8 mouse cellular contexts compared by ENCODE assay signal in genomic region chr6:90988648-90989317, GRCm38 (mm10). TPM values are rescaled to one million over a fixed set of nuclear protein-coding genes. Genes with fewer than 3 reads are reported as not detected.
A peak's percentile ranks its signal among the peaks of the same experiment; 100 is the strongest.
DNase-seq lines count a peak whose midpoint lies in the region; ATAC-seq and TF ChIP-seq lines count a peak whose summit lies in the region.

Gene Iqsec1, minus strand, starts transcription at chr6:90988685.

- no peaks in the 10 kb centered on the region for H3K36me3 ChIP-seq in ES-Bruce4 (ENCODE audit: control insufficient read depth, insufficient read depth, low read length, poor library complexity, severe bottlenecking)
- no peaks in the 10 kb centered on the region for H3K36me3 ChIP-seq in forebrain, embryonic 14.5 days (ENCODE audit: control insufficient read depth, insufficient read depth, low read length)
- no peaks in the 10 kb centered on the region for H3K36me3 ChIP-seq in liver, embryonic 15.5 days (replicated peaks)
- H3K36me3 ChIP-seq in neural tube, embryonic 11.5 days (ENCODE audit: control insufficient read depth, insufficient read depth, low read length) = no peaks in the 10 kb centered on the region
- no peaks in the 10 kb centered on the region for H3K36me3 ChIP-seq in stomach, embryonic 16.5 days (ENCODE audit: control insufficient read depth, insufficient read depth, low read length)

- peak; percentile 32 for TF ChIP-seq CTCF in ES-Bruce4 (IDR thresholded peaks at IDR 0.05; ENCODE audit: low read depth, low read length)

- peak within 1 kb of the TSS; percentile 100 for H3K4me2 ChIP-seq in forebrain, embryonic 14.5 days (ENCODE audit: low read length)
- peak within 1 kb of the TSS; percentile 100 for H3K4me2 ChIP-seq in liver, embryonic 15.5 days
- peak within 1 kb of the TSS; percentile 99 for H3K4me2 ChIP-seq in neural tube, embryonic 11.5 days (ENCODE audit: low read depth)
- peak within 1 kb of the TSS; percentile 98 for H3K4me2 ChIP-seq in stomach, embryonic 16.5 days (ENCODE audit: low read depth, low read length)

- no peaks in the 10 kb centered on the region for H3K27me3 ChIP-seq in ES-Bruce4 (ENCODE audit: control insufficient read depth, insufficient read depth, low read length, poor library complexity, severe bottlenecking)
- no peaks in the 10 kb centered on the region; the same call in 1 of the 2 replicates for H3K27me3 ChIP-seq in forebrain, embryonic 14.5 days (replicated peaks; ENCODE audit: control insufficient read depth, insufficient read depth, low read length)
- peaks cover 47% of the 10 kb centered on the region for H3K27me3 ChIP-seq in liver, embryonic 15.5 days
- no peaks in the 10 kb centered on the region; the same call in 1 of the 2 replicates for H3K27me3 ChIP-seq in neural tube, embryonic 11.5 days (ENCODE audit: control insufficient read depth, insufficient read depth, low read length)
- H3K27me3 ChIP-seq in stomach, embryonic 16.5 days (ENCODE audit: control insufficient read depth, insufficient read depth, low read length) = no peaks in the 10 kb centered on the region

- TF ChIP-seq POLR2A in ES-Bruce4 (IDR thresholded peaks at IDR 0.05; ENCODE audit: insufficient read depth, low read length) = peak; percentile 12

- H3K27ac ChIP-seq in ES-Bruce4 (ENCODE audit: insufficient read depth, low read length) = no peak within 1 kb of the TSS
- no peak within 1 kb of the TSS; the same call in 1 of the 2 replicates for H3K27ac ChIP-seq in forebrain, embryonic 14.5 days (ENCODE audit: low read depth, low read length)
- H3K27ac ChIP-seq in liver, embryonic 15.5 days (replicated peaks) = peak within 1 kb of the TSS; percentile 82
- H3K27ac ChIP-seq in neural tube, embryonic 11.5 days (ENCODE audit: low read depth, low read length) = peak within 1 kb of the TSS; percentile 60
- H3K27ac ChIP-seq in stomach, embryonic 16.5 days (ENCODE audit: low read length) = peak within 1 kb of the TSS; percentile 70

- peak within 1 kb of the TSS; percentile 87 for H3K9ac ChIP-seq in ES-Bruce4 (ENCODE audit: low read depth, poor library complexity, severe bottlenecking)
- H3K9ac ChIP-seq in forebrain, embryonic 14.5 days (ENCODE audit: low read length) = peak within 1 kb of the TSS; percentile 72
- H3K9ac ChIP-seq in liver, embryonic 15.5 days = peak within 1 kb of the TSS; percentile 62
- H3K9ac ChIP-seq in neural tube, embryonic 11.5 days (ENCODE audit: low read length) = peak within 1 kb of the TSS; percentile 77
- H3K9ac ChIP-seq in stomach, embryonic 16.5 days (ENCODE audit: low read length) = peak within 1 kb of the TSS; percentile 88

- TF ChIP-seq EP300 in ES-Bruce4 (IDR thresholded peaks at IDR 0.05; ENCODE audit: insufficient read depth, low read depth, low read length) = no peak

- peak; percentile 32 for DNase-seq in cerebellum, adult 11 months
- DNase-seq in forebrain, embryonic 14.5 days (ENCODE audit: low spot score) = peak; percentile 98
- DNase-seq in heart, postnatal 10 days = peak; percentile 72 to 75
- DNase-seq in kidney, postnatal 4 days = peak; percentile 96 to 98
- peak; percentile 98 for DNase-seq in neural tube, embryonic 11.5 days (ENCODE audit: low spot score)

- intact Hi-C loops in heart, postnatal 10 days (cut with DNase I) = loop anchor here (1.0 kb wide), 1 partner anchor 169 kb away; no protein-coding TSS in a partner anchor

- H3K4me1 ChIP-seq in ES-Bruce4 (ENCODE audit: control insufficient read depth, insufficient read depth, low read length) = peaks cover 2% of the 10 kb centered on the region
- peaks cover 8% of the 10 kb centered on the region for H3K4me1 ChIP-seq in forebrain, embryonic 14.5 days (ENCODE audit: control insufficient read depth, insufficient read depth, low read length)
- H3K4me1 ChIP-seq in liver, embryonic 15.5 days (replicated peaks) = peaks cover 64% of the 10 kb centered on the region
- no peaks in the 10 kb centered on the region for H3K4me1 ChIP-seq in neural tube, embryonic 11.5 days (ENCODE audit: control insufficient read depth, insufficient read depth, low read length)
- H3K4me1 ChIP-seq in stomach, embryonic 16.5 days (ENCODE audit: control insufficient read depth, insufficient read depth, low read length) = peaks cover 28% of the 10 kb centered on the region

- peaks cover 5% of the 10 kb centered on the region; the same call in 1 of the 2 replicates for H3K9me3 ChIP-seq in ES-Bruce4 (replicated peaks; ENCODE audit: control insufficient read depth, insufficient read depth, low read length, poor library complexity, severe bottlenecking)
- 0 out of 2 replicates have a peak, but pooled peaks cover 4% of the 10 kb centered on the region for H3K9me3 ChIP-seq in forebrain, embryonic 14.5 days (replicated peaks; ENCODE audit: control insufficient read depth, low read length)
- no peaks in the 10 kb centered on the region for H3K9me3 ChIP-seq in liver, embryonic 15.5 days (replicated peaks)
- H3K9me3 ChIP-seq in neural tube, embryonic 11.5 days (ENCODE audit: control insufficient read depth, low read length) = 0 out of 2 replicates have a peak, but pooled peaks cover 2% of the 10 kb centered on the region
- H3K9me3 ChIP-seq in stomach, embryonic 16.5 days (replicated peaks; ENCODE audit: control insufficient read depth, low read length) = peaks cover 3% of the 10 kb centered on the region

- WGBS in forebrain, embryonic 14.5 days = under 1% methylated on average over 37 of the region's 39 CpGs
- WGBS in liver, embryonic 15.5 days (ENCODE audit: insufficient replicate concordance) = under 1% methylated on average over 39 of the region's 39 CpGs
- 2% methylated on average over 25 of the region's 39 CpGs for WGBS in neural tube, embryonic 11.5 days
- WGBS in stomach, embryonic 16.5 days = under 1% methylated on average over 36 of the region's 39 CpGs

- peak within 1 kb of the TSS; percentile 83 for H3K4me3 ChIP-seq in ES-Bruce4 (ENCODE audit: low read depth, low read length)
- H3K4me3 ChIP-seq in forebrain, embryonic 14.5 days (ENCODE audit: low read depth, low read length) = peak within 1 kb of the TSS; percentile 63
- peak within 1 kb of the TSS; percentile 73 for H3K4me3 ChIP-seq in liver, embryonic 15.5 days (replicated peaks)
- H3K4me3 ChIP-seq in neural tube, embryonic 11.5 days (ENCODE audit: low read depth, low read length) = peak within 1 kb of the TSS; percentile 74
- peak within 1 kb of the TSS; percentile 66 for H3K4me3 ChIP-seq in stomach, embryonic 16.5 days (replicated peaks; ENCODE audit: low read length)

- ATAC-seq in forebrain, embryonic 14.5 days = peak; percentile 94
- ATAC-seq in liver, embryonic 15.5 days (ENCODE audit: insufficient read depth) = peak; percentile 91
- ATAC-seq in neural tube, embryonic 11.5 days (ENCODE audit: insufficient read depth, low FRiP score, low TSS enrichment) = peak; percentile 98
- peak; percentile 96 for ATAC-seq in stomach, embryonic 16.5 days (ENCODE audit: insufficient read depth, low FRiP score)

RNA-seq across cellular contexts. Expression of gene Iqsec1, which starts in this region (rescaled TPM):
- 41.7 and 52.6 TPM in 2 replicates for polyA plus RNA-seq in ES-Bruce4 (2011; ENCODE audit: insufficient read depth, insufficient read length, low read depth, missing spikeins)
- 15.0 and 18.1 TPM in 2 replicates for polyA plus RNA-seq in forebrain, embryonic 14.5 days (2014; fragmentation: Nextera tagmentation; extraction: Ambion mirVana)
- 100 to 1,000 TPM; 127 to 142 TPM for total RNA-seq in heart, postnatal 10 days (2021)
- 2.6 and 3.0 TPM in 2 replicates for polyA plus RNA-seq in liver, embryonic 15.5 days (2015; fragmentation: Nextera tagmentation; extraction: Ambion mirVana)
- polyA plus RNA-seq in neural tube, embryonic 11.5 days (2014; fragmentation: Nextera tagmentation; extraction: Ambion mirVana) = 16.3 and 18.6 TPM in 2 replicates
- 7.6 and 8.3 TPM in 2 replicates for polyA plus RNA-seq in stomach, embryonic 16.5 days (2015; fragmentation: Nextera tagmentation; extraction: Ambion mirVana)

Comparison
In these comparisons a context has a peak if more than half of its experiments do, and no peak if none do; other contexts are left out.
1. H3K27ac ChIP-seq: peak in liver, embryonic 15.5 days (single experiment), neural tube, embryonic 11.5 days (single experiment) and stomach, embryonic 16.5 days (single experiment); none in ES-Bruce4 (single experiment) and forebrain, embryonic 14.5 days (single experiment).
2. DNase-seq: peak in every context shown above with its lines; median percentile 98 in forebrain, embryonic 14.5 days; 98 in neural tube, embryonic 11.5 days; 97 in kidney, postnatal 4 days; 74 in heart, postnatal 10 days; 32 in cerebellum, adult 11 months.
3. Peak in every context shown above with its lines, with median percentiles within 50 percentile points of each other: H3K4me3 ChIP-seq, H3K9ac ChIP-seq, ATAC-seq and H3K4me2 ChIP-seq.